Mouse (Mus musculus) urinary bladder, postnatal 0 days (tissue): ENCODE data around the gene Col1a1. TPM values are rescaled to one million over a fixed set of nuclear protein-coding genes. Genes with fewer than 3 reads are reported as not detected.

Source experiments
- polyA plus RNA-seq: library from polyadenylated mRNA; unstranded; fragments of >200 nt; fragmentation: Nextera tagmentation; extraction: Ambion mirVana; gene quantifications from 2 replicates; pipeline ENCODE4 v1.2.1, GENCODE M21; 2015

Gene Col1a1
- 2,994 and 3,648 TPM in 2 replicates for polyA plus RNA-seq

GRCm38 (mm10) chr11:94936045-94936444, at the start of gene Col1a1:
Gene Col1a1, plus strand, starts transcription at chr11:94936224.

GRCm38 (mm10) chr11:94967419-94967818, 31.4 kb downstream of the Col1a1 start, which contains the start of gene Hils1:
Gene Hils1, plus strand, starts transcription at chr11:94967593.

GRCm38 (mm10) chr11:94976199-94976598, 40.2 kb downstream of the Col1a1 start, which contains the start of gene Sgca:
Gene Sgca, minus strand, starts transcription at chr11:94976327.

GRCm38 (mm10) chr11:94990749-94991577, 54.9 kb downstream of the Col1a1 start, which contains the start of gene Ppp1r9b:
Gene Ppp1r9b, plus strand, starts transcription at chr11:94991035.

Other genes starting within 250 kb of the Col1a1 start
- 0.07 and 0.12 TPM in 2 replicates for gene Gm11541, start 231.7 kb upstream of the Col1a1 start, polyA plus RNA-seq
- 0.11 TPM in 1 of 2 replicates, not detected in the other for gene Cdc34b, start 194.4 kb upstream of the Col1a1 start, polyA plus RNA-seq
- not detected in 2 replicates for gene Tmem92, start 153.5 kb upstream of the Col1a1 start, polyA plus RNA-seq
- gene Hils1, start 31.4 kb downstream of the Col1a1 start, polyA plus RNA-seq: not detected in 2 replicates
- 10.9 and 13.0 TPM in 2 replicates for gene Sgca, start 40.1 kb downstream of the Col1a1 start, polyA plus RNA-seq
- gene Ppp1r9b, start 54.8 kb downstream of the Col1a1 start, polyA plus RNA-seq: 5.6 TPM in 2 replicates
- gene Samd14, start 73.7 kb downstream of the Col1a1 start, polyA plus RNA-seq: 7.9 and 8.4 TPM in 2 replicates
- 29.9 and 31.1 TPM in 2 replicates for gene Pdk2, start 105.1 kb downstream of the Col1a1 start, polyA plus RNA-seq
- 36.0 and 41.2 TPM in 2 replicates for gene Itga3, start 140.6 kb downstream of the Col1a1 start, polyA plus RNA-seq
- 0.30 and 0.34 TPM in 2 replicates for gene Dlx3, start 183.9 kb downstream of the Col1a1 start, polyA plus RNA-seq
- 0.11 and 0.16 TPM in 2 replicates for gene Dlx4, start 210.0 kb downstream of the Col1a1 start, polyA plus RNA-seq